Mouse (Mus musculus): ENCODE data around the gene Eps8l2.
A peak's percentile ranks its signal among the peaks of the same experiment; 100 is the strongest.

Gene Eps8l2

DNA sequence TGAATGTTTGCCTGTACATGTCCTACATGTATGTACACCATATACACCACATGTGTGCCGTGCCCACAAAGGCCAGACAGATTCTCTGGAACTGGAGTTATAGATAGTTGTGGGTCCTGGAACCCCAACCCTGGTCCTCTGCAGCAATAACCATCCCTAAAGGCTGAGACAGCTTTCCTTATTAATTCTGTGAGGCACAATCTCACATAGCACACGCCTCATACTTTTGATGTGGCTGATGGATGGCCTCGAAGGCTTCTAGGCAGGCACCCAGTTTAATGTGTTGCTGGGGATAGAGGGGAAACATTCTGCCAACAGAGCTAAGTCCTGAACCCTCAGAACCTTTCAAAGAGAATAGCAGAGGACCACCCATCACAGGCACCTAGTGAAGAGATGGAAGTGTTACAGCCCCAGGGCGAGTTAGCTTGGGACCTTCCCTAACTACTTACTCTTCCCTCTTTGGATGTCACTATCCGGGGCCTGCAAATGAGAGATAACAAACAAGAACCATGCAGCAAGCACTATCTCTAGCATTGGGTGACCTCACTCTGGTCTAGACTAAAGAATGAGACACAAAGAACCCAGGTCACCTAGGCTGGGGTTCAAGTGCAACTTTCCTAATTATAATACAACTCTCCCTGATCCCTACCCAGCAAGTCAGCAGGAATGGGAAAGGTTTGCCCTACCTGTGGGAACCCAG is 25.8 kb downstream of the Eps8l2 start:
- DNase-seq (ENCODE audit: low spot score in 2 of 2): no peak

DNA sequence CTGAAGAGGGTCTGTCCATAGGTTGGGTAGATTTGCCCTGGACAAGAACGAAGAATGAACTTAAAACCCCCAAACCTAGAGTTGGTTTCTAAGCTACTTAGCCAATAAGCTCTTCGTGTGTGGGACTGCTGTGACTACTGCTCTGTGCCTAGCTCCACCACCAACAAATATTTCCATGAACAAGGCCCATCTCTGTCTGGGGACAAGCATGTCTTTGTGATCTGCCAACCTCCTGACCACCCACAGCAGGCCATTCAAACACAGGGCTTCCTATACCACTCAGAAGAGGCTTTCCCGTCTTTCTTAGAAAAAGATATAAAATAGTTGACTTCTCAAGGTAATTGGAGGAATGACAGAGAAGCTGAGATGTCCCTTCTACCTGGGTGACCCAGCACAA is 26.4 kb downstream of the Eps8l2 start:
- DNase-seq (ENCODE audit: low spot score in 2 of 2): peak in 1 of 2 experiments; percentile 53

DNA sequence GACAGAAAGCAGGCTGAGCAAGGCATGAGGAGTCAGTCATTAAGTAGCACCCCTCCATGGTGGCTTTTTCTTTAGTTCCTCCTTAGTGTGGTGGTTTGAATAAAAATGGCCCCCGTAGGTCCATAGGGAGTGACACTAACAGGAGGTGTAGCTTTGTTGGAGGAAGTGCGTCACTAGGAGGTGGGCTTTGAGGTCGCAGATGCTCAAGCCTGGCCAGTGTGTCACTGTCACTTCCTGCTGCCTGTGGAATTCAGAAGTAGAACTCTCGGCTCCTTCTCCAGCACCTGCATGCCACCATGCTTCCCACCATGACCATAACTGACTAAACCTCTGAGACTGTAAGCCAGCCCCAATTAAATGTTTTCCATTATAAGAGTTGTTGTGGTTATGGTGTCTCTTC is 28.7 kb downstream of the Eps8l2 start:
- peak in 1 of 2 experiments; percentile 51 for DNase-seq (ENCODE audit: low spot score in 2 of 2)

- no peak for DNase-seq (ENCODE audit: low spot score in 2 of 2)
Observed at GRCm38 (mm10) chr7:141369918-141370317, 31.2 kb downstream of the Eps8l2 start.

DNA sequence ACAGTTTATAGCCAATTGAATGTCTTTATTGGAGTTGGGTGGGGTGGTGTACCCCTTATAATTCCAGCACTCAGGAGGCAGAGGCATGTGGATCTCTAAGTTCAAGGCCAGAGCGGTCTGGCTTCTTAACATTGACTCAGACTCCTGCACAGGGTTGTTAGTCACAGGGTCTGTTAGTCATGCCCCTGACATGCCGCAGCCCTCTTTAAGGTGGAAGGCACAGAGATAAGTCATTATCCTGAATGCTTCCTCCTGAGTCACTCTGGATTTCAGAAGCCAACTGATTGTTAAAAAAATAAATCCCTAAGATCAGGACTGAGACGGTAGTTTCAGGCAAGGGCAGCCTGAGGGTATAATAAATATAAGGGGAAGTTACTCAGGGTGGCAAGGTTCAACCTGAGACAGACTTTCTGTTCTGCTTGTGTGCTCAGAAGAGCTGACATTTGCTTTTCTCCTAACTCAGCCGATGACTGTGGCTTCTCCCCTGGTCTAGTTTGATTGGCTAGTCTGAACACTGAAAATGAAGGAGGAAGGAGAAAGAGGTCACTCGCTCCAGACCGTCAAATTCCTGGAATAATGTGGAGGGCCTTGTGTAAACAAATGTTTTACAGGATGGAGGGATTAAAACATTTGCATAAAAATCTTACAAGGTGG is 33.4 kb downstream of the Eps8l2 start:
- peak in 1 of 2 experiments; percentile 49 for DNase-seq (ENCODE audit: low spot score in 2 of 2)

- DNase-seq (ENCODE audit: low spot score in 2 of 2): no peak
Observed at GRCm38 (mm10) chr7:141373611-141374010, 34.9 kb downstream of the Eps8l2 start.

DNA sequence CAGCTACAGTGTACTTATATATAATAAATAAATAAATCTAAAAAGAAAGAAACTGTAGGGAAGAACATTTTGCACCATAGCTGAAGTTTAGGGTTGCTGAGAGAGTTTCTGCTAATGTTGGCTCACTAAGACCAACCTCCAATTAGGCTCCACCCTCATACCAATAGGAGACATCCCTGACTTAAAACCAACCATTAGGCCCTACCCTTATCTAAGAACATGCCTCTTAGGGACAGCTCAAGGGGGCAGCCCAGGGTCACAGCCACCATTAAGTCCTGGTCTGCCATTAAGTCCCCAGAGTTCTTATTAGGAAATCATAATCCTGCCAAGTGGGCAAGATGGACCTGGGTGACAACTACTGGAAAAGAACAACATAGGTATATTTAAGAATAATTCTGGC is 35.7 kb downstream of the Eps8l2 start:
- DNase-seq (ENCODE audit: low spot score in 2 of 2): no peak

- no peak for DNase-seq (ENCODE audit: low spot score in 2 of 2)
Observed at GRCm38 (mm10) chr7:141379584-141379983, 40.9 kb downstream of the Eps8l2 start.

- DNase-seq (ENCODE audit: low spot score in 2 of 2): no peak
Observed at GRCm38 (mm10) chr7:141381068-141381835, 42.6 kb downstream of the Eps8l2 start.

DNA sequence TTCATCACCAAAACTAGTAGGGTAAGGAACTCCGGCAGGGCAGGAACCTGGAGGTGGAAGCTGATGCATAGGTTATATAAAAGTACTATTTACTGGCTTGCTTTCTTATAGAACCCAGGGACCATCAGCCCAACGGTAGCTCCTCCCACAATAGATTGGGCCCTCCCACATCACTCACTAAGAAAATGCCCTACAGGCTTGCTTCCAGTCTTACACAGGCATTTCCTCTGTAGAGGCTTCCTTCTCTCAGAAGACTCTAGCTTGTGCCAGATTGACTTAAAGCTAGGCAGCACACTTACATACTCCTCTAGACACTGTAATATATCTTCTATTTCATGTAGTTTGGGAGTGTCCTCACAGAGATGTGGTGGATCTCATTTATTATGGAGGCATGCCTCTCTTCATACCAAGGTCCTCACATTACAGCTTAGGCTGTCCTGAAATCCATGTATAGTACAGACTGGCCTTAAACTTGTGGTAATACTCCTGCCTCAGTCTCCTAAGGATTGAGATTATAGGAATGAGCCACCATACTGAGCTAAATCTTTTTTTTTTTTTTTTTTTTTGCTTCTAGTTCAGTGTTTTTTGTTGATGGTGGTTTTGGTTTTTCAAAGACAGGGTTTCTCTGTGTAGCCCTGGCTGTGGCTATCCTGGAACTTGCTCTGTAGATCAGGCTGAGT is 49.3 kb downstream of the Eps8l2 start:
- DNase-seq (ENCODE audit: low spot score in 2 of 2): no peak

DNA sequence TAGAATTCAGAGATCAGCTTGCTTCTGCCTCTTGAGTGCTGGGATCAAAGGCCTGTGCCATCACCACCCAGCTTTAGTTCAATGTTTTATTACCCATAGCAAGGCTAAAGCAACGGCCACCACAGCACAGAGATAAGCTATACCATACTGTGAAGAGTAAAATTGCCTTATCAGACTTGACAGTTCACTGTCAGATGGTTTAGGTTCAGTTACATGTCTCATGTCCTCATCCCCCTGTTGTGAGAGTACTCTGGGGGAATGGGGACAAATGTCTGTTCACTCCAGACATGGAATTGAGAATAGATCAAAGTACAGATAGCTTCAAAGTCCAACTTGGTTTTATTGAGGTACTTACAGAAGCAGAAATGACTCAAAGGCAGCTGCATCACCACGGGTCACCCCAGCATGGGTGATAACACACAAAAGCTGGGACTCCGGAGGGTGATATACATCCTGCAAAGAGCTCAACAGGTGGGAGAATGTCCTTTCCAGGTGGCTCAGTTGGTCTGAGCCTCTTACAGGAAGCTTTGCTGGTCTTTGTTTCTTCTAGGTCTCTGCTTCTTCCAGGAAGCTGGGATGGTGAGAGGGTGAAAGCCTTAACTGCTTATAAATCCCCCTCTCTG is 49.9 kb downstream of the Eps8l2 start:
- DNase-seq (ENCODE audit: low spot score in 2 of 2): no peak

GRCm38 (mm10) chr7:141390326-141391259 is 51.9 kb downstream of the Eps8l2 start:
- no peak for DNase-seq (ENCODE audit: low spot score in 2 of 2)

DNA sequence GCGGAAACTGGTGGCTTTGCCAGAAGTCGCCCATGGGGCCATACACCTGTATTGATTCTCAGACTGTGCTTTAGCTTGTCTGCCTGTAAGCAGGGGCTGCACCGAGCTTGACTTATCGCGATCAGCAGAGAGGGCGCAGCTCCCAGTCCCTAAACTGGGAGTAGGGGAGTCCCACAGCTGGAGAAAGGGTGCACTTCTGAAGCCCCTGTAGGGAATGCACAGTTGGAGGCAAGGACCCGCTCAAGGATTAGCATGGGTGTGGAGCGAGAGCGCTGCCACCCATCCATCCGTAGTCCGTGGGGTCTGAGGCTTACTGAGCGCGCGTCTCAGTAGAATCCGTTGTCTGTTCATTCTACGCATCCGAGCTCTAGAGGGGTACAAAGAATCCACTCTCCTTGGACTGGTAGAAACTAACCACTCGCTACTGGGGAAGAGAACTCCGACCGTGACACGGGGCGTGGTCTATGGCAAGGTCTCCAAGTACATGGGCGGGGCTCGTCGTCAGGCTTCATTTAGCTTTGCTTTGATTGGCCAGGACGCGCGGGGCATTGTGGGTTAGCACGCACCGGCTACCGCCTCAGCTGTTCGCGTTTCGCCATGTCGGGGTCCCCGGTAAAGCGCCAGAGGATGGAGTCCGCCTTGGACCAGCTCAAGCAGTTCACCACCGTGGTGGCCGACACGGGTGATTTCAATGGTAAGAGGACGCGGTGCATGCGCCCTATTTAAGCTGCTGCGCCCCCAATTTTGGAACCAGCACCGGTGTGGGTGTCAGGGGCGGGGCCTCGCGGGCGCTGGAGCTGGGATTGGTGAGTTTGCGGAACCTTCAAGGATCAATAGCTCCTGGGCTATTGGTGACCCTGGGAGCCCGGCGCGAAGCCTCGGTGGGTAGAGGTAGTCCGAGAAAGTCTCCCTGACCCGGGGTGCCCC is 53.2 kb downstream of the Eps8l2 start, which contains the start of gene Taldo1:
TSS of gene Taldo1 (plus strand) at position 575 of the 927 bp plus-strand sequence.
- DNase-seq (ENCODE audit: low spot score in 2 of 2): peak; percentile 98

DNA sequence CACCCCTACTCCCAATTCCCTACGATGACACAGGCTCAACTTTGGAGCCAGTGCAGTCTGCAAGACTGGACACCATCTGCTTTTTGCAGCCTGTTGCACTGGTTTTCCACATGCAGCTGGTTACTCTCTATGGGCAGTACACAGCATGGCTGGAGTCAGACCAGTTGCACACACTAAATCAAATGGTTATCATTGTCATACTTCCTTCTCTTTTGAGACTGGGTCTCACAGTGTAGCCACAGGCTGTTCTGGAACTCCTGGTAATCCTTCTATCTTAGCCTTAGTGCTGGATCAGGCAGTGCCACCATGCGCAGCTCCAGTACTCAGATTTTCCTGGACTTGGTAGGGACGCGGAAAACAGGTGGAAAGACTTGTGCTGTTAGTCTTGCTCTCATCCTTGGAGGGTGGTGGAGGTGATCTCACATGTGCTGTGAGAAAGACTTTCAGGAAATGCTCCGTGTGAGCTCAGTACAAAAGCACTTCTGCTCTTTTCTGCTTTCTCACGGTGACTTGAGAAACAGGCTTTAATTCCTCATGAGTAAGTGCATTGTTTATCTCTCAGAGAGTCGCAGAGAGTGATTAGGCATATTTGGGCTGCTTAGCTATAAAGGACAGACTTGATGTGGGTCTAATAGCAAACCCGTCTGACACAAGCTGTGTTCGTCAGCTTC is 54.0 kb downstream of the Eps8l2 start:
- DNase-seq (ENCODE audit: low spot score in 2 of 2): peak in 1 of 2 experiments; percentile 64

DNA sequence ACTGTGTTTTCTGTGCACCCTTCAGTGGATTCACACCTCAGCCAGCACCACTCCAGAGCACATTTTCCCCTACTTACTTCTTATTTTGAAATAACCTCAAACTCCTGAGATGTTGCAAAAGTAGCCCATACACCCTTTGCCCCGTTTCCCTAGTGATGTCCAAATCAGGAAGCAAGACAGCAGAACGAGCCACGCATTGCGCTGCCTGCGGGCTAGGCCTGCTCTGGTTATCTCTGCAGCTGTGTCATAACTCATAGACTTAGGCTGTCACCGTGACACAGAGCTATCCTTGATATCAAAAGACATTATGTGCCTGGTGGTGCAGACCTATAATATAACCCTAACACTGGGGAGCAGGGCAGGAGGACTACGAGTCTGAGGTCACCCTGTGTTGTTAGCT is 55.5 kb downstream of the Eps8l2 start:
- DNase-seq (ENCODE audit: low spot score in 2 of 2): peak; percentile 46 to 70

GRCm38 (mm10) chr7:141394771-141395170 is 56.1 kb downstream of the Eps8l2 start:
- peak; percentile 84 to 96 for DNase-seq (ENCODE audit: low spot score in 2 of 2)

- no peak for DNase-seq (ENCODE audit: low spot score in 2 of 2)
Observed at GRCm38 (mm10) chr7:141395348-141395747, 56.7 kb downstream of the Eps8l2 start.

DNA sequence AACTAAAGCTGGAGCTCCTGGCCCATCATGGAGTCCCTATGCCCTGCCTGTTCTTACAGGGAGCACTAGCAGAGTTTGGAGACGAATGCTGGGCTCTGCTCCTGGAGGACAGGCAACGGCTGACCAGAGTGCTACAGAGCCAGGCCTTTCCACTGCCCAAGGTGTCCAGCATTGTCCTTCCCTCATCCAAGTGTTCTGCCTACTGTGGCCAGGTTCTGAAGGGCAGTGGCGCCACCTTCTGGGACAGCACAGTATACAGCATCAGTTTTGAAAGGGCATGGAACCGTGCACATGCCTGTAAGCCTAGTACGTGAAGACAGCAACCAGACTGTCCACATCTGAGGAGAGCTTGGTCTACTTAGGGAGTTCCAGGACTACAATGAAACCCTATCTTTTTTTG is 64.6 kb downstream of the Eps8l2 start:
- DNase-seq (ENCODE audit: low spot score in 2 of 2): peak; percentile 65 to 83

- no peak for DNase-seq (ENCODE audit: low spot score in 2 of 2)
Observed at GRCm38 (mm10) chr7:141405466-141405865, 66.8 kb downstream of the Eps8l2 start.
